Comparison of ENCODE assay signal across 10 mouse cellular contexts in the genomic region with DNA sequence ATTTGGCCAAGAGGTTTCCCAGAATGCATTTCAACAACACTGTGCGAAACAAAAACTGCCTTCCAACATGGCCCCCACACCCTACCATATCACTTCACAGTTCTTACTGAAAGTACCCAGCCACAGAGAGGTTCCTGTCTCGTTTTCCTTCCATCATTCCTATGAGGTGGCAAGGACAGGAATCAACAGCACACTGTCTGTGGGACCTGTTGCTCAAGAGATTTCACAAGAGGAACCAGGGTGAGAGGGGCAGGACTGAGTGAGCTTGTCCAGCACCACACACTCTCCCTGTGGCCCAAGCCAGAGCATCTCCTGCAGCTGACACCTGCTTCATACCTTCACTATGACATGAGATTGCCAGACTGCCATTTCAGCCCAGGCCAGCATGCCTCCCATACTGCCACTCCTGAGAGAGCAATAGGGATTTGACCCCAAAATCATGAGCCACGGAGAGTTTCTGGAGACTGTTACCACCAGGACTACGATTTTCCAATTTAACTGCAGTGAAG. TPM values are rescaled to one million over a fixed set of nuclear protein-coding genes. Genes with fewer than 3 reads are reported as not detected.
DNase-seq lines count a peak whose midpoint lies in the region; ATAC-seq lines count a peak whose summit lies in the region.
"Had no signal": no experiment of that assay in that cellular context is flagged by ENCODE, and none has a peak within 500 bp of the region (broad histone marks: within the 10 kb centered on the region; RNA-seq: fewer than 3 reads in every experiment).

No protein-coding gene starts in this region.

- ATAC-seq in neural tube, embryonic 12.5 days (ENCODE audit: low FRiP score, low read depth): peak; percentile 45
- no peak for ATAC-seq in neural tube, embryonic 15.5 days (ENCODE audit: low FRiP score)
- no peak for ATAC-seq in limb, embryonic 13.5 days (ENCODE audit: low FRiP score, low read depth)

- 39% methylated on average over 4 of the region's 4 CpGs for WGBS in neural tube, embryonic 12.5 days
- WGBS in neural tube, embryonic 15.5 days: 43% methylated on average over 4 of the region's 4 CpGs
- 15% methylated on average over 4 of the region's 4 CpGs for WGBS in limb, embryonic 13.5 days

- no peak overlapping the region for H3K9ac ChIP-seq in neural tube, embryonic 12.5 days
- H3K9ac ChIP-seq in neural tube, embryonic 15.5 days (replicated peaks): no peak overlapping the region
- no peak overlapping the region for H3K9ac ChIP-seq in limb, embryonic 13.5 days
- H3K9ac ChIP-seq: embryonic facial prominence, embryonic 15.5 days had no signal

- no peaks in the 10 kb centered on the region for H3K9me3 ChIP-seq in neural tube, embryonic 12.5 days
- H3K9me3 ChIP-seq in neural tube, embryonic 15.5 days (replicated peaks): no peaks in the 10 kb centered on the region
- no peaks in the 10 kb centered on the region for H3K9me3 ChIP-seq in limb, embryonic 13.5 days
- H3K9me3 ChIP-seq: embryonic facial prominence, embryonic 15.5 days had no signal

- H3K36me3 ChIP-seq in neural tube, embryonic 12.5 days: no peaks in the 10 kb centered on the region
- H3K36me3 ChIP-seq in neural tube, embryonic 15.5 days: no peaks in the 10 kb centered on the region
- no peaks in the 10 kb centered on the region for H3K36me3 ChIP-seq in limb, embryonic 13.5 days
- H3K36me3 ChIP-seq: embryonic facial prominence, embryonic 15.5 days had no signal

- H3K4me1 ChIP-seq in neural tube, embryonic 12.5 days: peaks cover 45% of the 10 kb centered on the region
- H3K4me1 ChIP-seq in neural tube, embryonic 15.5 days: peaks cover 56% of the 10 kb centered on the region
- peaks cover 59% of the 10 kb centered on the region for H3K4me1 ChIP-seq in limb, embryonic 13.5 days

- no peak overlapping the region for H3K27ac ChIP-seq in neural tube, embryonic 12.5 days
- H3K27ac ChIP-seq in neural tube, embryonic 15.5 days (replicated peaks): no peak overlapping the region
- no peak overlapping the region for H3K27ac ChIP-seq in limb, embryonic 13.5 days
- H3K27ac ChIP-seq: embryonic facial prominence, embryonic 15.5 days had no signal

- peaks cover 6% of the 10 kb centered on the region; the same call in 1 of the 2 replicates for H3K27me3 ChIP-seq in neural tube, embryonic 12.5 days (replicated peaks)
- H3K27me3 ChIP-seq in neural tube, embryonic 15.5 days (replicated peaks): no peaks in the 10 kb centered on the region
- peaks cover 37% of the 10 kb centered on the region for H3K27me3 ChIP-seq in limb, embryonic 13.5 days
- H3K27me3 ChIP-seq: embryonic facial prominence, embryonic 15.5 days had no signal

- 0 out of 2 replicates have a peak overlapping the region, but pooled peaks have one; percentile 20 for H3K4me2 ChIP-seq in neural tube, embryonic 12.5 days (replicated peaks)
- no peak overlapping the region for H3K4me2 ChIP-seq in neural tube, embryonic 15.5 days
- H3K4me2 ChIP-seq in limb, embryonic 13.5 days (replicated peaks): peak overlapping the region; percentile 21
- H3K4me2 ChIP-seq: embryonic facial prominence, embryonic 15.5 days had no signal

- no peak overlapping the region for H3K4me3 ChIP-seq in neural tube, embryonic 12.5 days
- no peak overlapping the region for H3K4me3 ChIP-seq in neural tube, embryonic 15.5 days (replicated peaks)
- no peak overlapping the region for H3K4me3 ChIP-seq in limb, embryonic 13.5 days
- H3K4me3 ChIP-seq: embryonic facial prominence, embryonic 15.5 days; megakaryocyte, embryonic 14.5 days had no signal

- DNase-seq in gonadal fat pad, adult 2 months (ENCODE audit: low read depth): peak; percentile 60
- DNase-seq in urinary bladder, postnatal 25 days (ENCODE audit: low spot score): no peak
- no peak for DNase-seq in MN1 (ENCODE audit: low spot score)
- no peak for DNase-seq in layer of hippocampus, postnatal 36 days
- DNase-seq: thymus, postnatal 14 days had no signal

RNA-seq across cellular contexts. Expression of a gene that starts 39.0 kb away (rescaled TPM):
- polyA plus RNA-seq in neural tube, embryonic 12.5 days (2016; fragmentation: Nextera tagmentation; extraction: Ambion mirVana): 14.7 and 16.0 TPM in 2 replicates
- polyA plus RNA-seq in neural tube, embryonic 15.5 days (2015; fragmentation: Nextera tagmentation; extraction: Ambion mirVana): 9.6 and 10.1 TPM in 2 replicates
- polyA plus RNA-seq in gonadal fat pad, adult 2 months (2012; rRNA removed): 5.8 and 7.9 TPM in 2 replicates
- 2.9 and 3.7 TPM in 2 replicates for polyA plus RNA-seq in limb, embryonic 13.5 days (2015; fragmentation: Nextera tagmentation; extraction: Ambion mirVana)
- total RNA-seq in layer of hippocampus, postnatal 36 days (2021): 10 to 100 TPM; 29.4 to 32.6 TPM
